Mouse (Mus musculus) intestine, postnatal 0 days (tissue): ENCODE data around the gene Trnp1. TPM values are rescaled to one million over a fixed set of nuclear protein-coding genes. Genes with fewer than 3 reads are reported as not detected.

ENCODE experiments used
- ATAC-seq: fragments of 200-750 bp; cut with Nextera tagmentation; 2 replicates; pipeline ENCODE4 v1.8.0; 2017; ENCODE audit warnings: mild to moderate bottlenecking, moderate TSS enrichment, moderate library complexity
- H3K27ac ChIP-seq: fragments of 300-500 bp; sonication (generic); 2 replicates; pipeline ENCODE4 v1.5.1; 2014; ENCODE audit warnings: mild to moderate bottlenecking, low read depth, low read length, moderate library complexity
- H3K27me3 ChIP-seq: fragments of 300-500 bp; sonication (generic); replicated peaks from 2 replicates; pipeline ENCODE4 v1.6.1; 2014; ENCODE audit warnings: low read length, mixed read lengths; ENCODE audit not compliant: control insufficient read depth, insufficient read depth
- H3K36me3 ChIP-seq: fragments of 300-500 bp; sonication (generic); 2 replicates; pipeline ENCODE4 v1.6.1; 2014; ENCODE audit warnings: mild to moderate bottlenecking, moderate library complexity; ENCODE audit not compliant: control insufficient read depth, insufficient read depth
- H3K4me1 ChIP-seq: fragments of 300-500 bp; sonication (generic); replicated peaks from 2 replicates; pipeline ENCODE4 v1.6.1; 2014; ENCODE audit warnings: antibody characterized with exemption, low read length, mixed read lengths; ENCODE audit not compliant: control insufficient read depth, insufficient read depth
- H3K4me2 ChIP-seq: fragments of 300-500 bp; sonication (generic); replicated peaks from 2 replicates; pipeline ENCODE4 v1.6.1; 2014; ENCODE audit warnings: low read depth, mild to moderate bottlenecking, moderate library complexity
- H3K4me3 ChIP-seq: fragments of 300-500 bp; sonication (generic); 2 replicates; pipeline ENCODE4 v1.5.1; 2014; ENCODE audit warnings: low read depth, low read length
- H3K9ac ChIP-seq: fragments of 300-500 bp; sonication (generic); 2 replicates; pipeline ENCODE4 v1.6.1; 2014; ENCODE audit warnings: mild to moderate bottlenecking, low read depth, low read length
- H3K9me3 ChIP-seq: fragments of 300-500 bp; sonication (generic); 2 replicates; pipeline ENCODE4 v1.6.1; 2016; ENCODE audit warnings: mixed run types; ENCODE audit not compliant: control insufficient read depth
- CTCF ChIP-seq: sonication (generic); IDR thresholded peaks from 2 replicates; pipeline ENCODE4 v1.5.1; 2016; ENCODE audit warnings: low read depth, mild to moderate bottlenecking, control low read depth, antibody characterized with exemption, moderate library complexity
- WGBS: fragments of 180-500 bp; shearing (Covaris S2); extraction: QIAGEN DNeasy Blood & Tissue Kit; methylation state at CpG from one replicate; pipeline ENCODE4 v1.1.7; 2014; 5-methylcytosine and 5-hydroxymethylcytosine counted together
- polyA plus RNA-seq: library from polyadenylated mRNA; unstranded; fragments of >200 nt; fragmentation: Nextera tagmentation; extraction: Ambion mirVana; gene quantifications from 2 replicates; pipeline ENCODE4 v1.2.1, GENCODE M21; 2015

The Trnp1 gene
- polyA plus RNA-seq, 1 experiment from 2014 or later, result 2.9 TPM

DNA sequence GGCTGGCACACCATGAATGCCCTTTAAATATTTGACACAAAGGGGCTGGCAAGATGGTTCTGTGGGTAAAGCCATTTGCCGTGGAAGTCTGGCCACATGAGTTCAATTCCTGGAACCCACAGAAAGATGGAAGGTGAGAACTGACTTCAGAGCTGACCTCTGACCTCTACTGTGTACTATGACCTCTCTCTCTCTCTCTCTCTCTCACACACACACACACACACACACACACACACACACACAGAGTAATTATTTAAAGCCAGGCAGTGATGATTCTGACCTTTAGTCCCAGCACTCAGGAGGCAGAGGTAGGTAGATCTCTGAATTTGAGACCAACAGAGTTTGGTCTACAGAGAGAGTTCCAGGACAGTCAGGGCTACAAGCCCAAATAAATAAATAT lies 38.3 kb downstream of the Trnp1 start:
- ATAC-seq, result no peak
- 62% methylated on average over 1 of the region's 1 CpGs for WGBS
- H3K27me3 ChIP-seq, result no peaks in the 10 kb centered on the region
- no peak overlapping the region for H3K9ac ChIP-seq
- no peak for TF ChIP-seq CTCF
- H3K36me3 ChIP-seq, result no peaks in the 10 kb centered on the region
- no peak overlapping the region for H3K27ac ChIP-seq
- H3K4me3 ChIP-seq, result no peak overlapping the region
- H3K4me2 ChIP-seq, result no peak overlapping the region
- no peaks in the 10 kb centered on the region for H3K9me3 ChIP-seq
- no peaks in the 10 kb centered on the region; the same call in 1 of the 2 replicates for H3K4me1 ChIP-seq

DNA sequence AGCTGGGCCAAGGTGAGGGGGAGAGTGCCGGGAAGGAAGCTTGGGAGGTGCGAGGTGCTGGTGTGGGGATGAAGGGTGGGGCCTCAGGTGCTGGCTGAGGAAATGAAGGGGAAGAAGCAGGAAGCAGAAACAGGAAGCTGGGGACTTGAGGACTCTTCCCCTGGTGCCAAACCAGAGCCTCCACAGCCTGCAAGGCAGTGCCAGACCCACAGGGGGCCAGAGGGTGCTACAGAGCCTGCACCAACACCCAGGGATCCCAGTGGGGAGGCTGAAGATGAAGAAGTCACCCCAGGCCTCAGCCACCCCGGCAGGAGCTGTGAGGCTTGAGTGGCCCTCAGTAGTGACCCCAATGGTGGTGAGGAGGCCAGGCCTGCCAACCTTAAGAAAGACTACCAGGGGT lies 40.3 kb downstream of the Trnp1 start:
- ATAC-seq, result 0 out of 2 replicates have a peak, but pooled peaks have one; percentile 26
- Histone ChIP-seq H3K9me3 (no peaks in the 10 kb centered on the region), H3K27me3 (no peaks in the 10 kb centered on the region), H3K4me2 (no peak overlapping the region), H3K9ac (no peak overlapping the region), H3K36me3 (no peaks in the 10 kb centered on the region), H3K27ac (no peak overlapping the region), H3K4me1 (no peaks in the 10 kb centered on the region), H3K4me3 (no peak overlapping the region)
- WGBS, result 68% methylated on average over 3 of the region's 3 CpGs
- TF ChIP-seq CTCF, result 0 out of 2 replicates have a peak, but pooled peaks have one; percentile 20

DNA sequence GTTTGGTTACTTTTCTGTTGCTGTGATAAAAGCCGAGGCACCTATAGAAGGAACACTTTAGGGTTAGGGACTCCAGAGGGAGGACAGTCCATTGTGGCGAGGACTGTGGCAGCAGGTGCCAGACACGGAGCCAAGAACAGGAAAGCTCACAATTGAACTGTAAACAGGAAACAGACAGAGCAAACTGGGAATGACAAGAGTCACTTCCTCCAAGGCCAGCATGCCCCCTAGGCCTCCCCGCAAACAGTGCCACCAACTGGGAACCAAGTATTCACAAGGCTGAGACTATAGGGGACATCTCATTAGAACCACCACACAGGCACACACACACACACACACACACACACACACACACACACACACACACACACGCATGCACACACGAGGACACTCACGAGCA lies 45.9 kb downstream of the Trnp1 start:
- Histone ChIP-seq H3K27me3 (no peaks in the 10 kb centered on the region), H3K9ac (no peak overlapping the region), H3K27ac (no peak overlapping the region), H3K4me1 (peaks cover 7% of the 10 kb centered on the region; the same call in 1 of the 2 replicates), H3K4me2 (no peak overlapping the region), H3K4me3 (no peak overlapping the region), H3K9me3 (no peaks in the 10 kb centered on the region), H3K36me3 (no peaks in the 10 kb centered on the region)
- no peak for ATAC-seq
- 61% methylated on average over 7 of the region's 7 CpGs for WGBS
- peak; percentile 6; the same call in 1 of the 2 replicates for TF ChIP-seq CTCF

DNA sequence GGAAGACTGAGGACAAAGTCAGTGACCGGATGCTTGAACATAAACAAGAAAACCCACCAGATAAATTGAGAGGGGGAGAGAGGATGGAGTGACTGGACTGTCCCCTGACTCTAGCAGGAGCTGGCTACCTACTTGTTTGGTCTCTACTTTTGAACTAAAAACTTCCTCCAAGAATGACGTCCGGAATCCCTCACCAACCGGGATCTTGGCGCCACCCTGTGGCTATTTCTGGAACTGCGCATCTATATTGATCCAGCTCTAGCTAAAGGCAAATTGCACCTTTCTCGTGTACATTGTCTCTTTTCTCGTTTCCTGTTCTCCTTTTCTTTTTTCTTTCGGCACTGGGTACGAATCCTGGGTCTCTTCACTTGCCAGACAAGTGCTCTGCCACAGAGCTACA lies 46.8 kb downstream of the Trnp1 start:
- no peak for ATAC-seq
- Histone ChIP-seq H3K27ac (no peak overlapping the region), H3K9me3 (no peaks in the 10 kb centered on the region), H3K4me1 (peaks cover 7% of the 10 kb centered on the region; the same call in 1 of the 2 replicates), H3K4me2 (no peak overlapping the region), H3K27me3 (no peaks in the 10 kb centered on the region), H3K4me3 (no peak overlapping the region), H3K9ac (no peak overlapping the region), H3K36me3 (no peaks in the 10 kb centered on the region)
- peak; percentile 97 for TF ChIP-seq CTCF
- WGBS, result 5% methylated on average over 10 of the region's 10 CpGs

DNA sequence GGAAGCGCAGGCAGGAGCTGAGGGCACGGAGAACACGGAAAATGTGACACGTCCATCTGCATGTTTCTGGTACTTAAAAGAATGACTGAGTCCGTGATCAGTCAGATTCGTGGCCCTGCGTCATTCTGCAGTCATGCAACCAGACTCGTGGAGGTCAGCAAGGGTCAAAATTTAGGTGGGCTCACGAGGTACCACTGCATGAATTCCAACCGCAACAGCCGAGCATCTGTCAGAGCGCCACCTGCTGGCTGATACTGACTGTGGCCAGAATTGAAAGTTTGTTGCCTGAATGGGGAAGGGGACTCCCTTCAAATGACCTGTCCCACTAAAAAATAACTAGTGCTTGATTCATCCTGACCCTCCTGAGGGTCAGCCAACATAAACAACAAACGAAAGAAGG lies 48.6 kb downstream of the Trnp1 start:
- 0 out of 2 replicates have a peak overlapping the region, but pooled peaks have one; percentile 25 for H3K4me2 ChIP-seq
- WGBS, result 20% methylated on average over 13 of the region's 13 CpGs
- TF ChIP-seq CTCF, result peak; percentile 91

DNA sequence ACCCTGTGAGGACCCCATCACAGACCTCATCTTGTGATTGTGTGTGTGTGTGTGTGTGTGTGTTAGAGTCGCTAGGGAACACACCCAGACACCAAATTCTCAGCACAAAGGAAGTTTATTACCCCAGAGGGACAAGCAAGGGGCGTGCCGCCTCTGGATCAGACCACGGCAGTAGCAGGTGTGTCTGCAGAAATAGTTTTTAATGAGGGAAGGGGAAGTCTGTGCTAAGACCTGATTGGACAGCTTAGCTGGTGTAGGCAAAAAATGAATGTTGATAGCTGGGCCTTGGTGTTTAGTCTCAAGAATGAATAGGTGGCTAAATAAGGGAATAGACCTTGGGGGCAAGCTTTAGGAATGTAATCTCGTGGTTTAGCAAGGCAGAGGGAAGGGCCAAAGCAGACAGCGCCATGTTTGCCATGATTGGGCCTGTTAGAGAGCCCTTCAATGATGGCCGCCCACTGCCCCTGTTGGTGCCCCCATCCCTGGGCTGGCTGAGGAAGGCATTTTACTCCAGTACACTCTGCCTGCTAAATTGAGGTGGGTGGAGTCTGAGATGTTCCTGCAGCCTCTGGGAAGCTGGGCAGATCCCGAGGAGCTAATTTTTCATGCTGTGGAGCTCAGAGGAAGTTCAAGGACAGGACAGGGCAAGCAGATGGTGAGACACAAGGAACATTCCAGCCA lies 49.5 kb downstream of the Trnp1 start:
- Histone ChIP-seq H3K4me3 (no peak overlapping the region), H3K4me2 (no peak overlapping the region), H3K27me3 (no peaks in the 10 kb centered on the region), H3K4me1 (peaks cover 7% of the 10 kb centered on the region; the same call in 1 of the 2 replicates), H3K36me3 (no peaks in the 10 kb centered on the region), H3K9ac (no peak overlapping the region), H3K27ac (no peak overlapping the region), H3K9me3 (no peaks in the 10 kb centered on the region)
- ATAC-seq, result peak; percentile 26; the same call in 1 of the 2 replicates
- WGBS, result 45% methylated on average over 8 of the region's 8 CpGs
- TF ChIP-seq CTCF, result no peak

More for the DNA sequence above, 48.6 kb downstream of the Trnp1 start:
- H3K4me3 ChIP-seq, result no peak overlapping the region
- H3K27me3 ChIP-seq, result no peaks in the 10 kb centered on the region
- H3K36me3 ChIP-seq, result no peaks in the 10 kb centered on the region
- H3K4me1 ChIP-seq, result peaks cover 7% of the 10 kb centered on the region; the same call in 1 of the 2 replicates
- no peaks in the 10 kb centered on the region for H3K9me3 ChIP-seq
- H3K27ac ChIP-seq, result no peak overlapping the region
- no peak overlapping the region for H3K9ac ChIP-seq
- ATAC-seq, result no peak
